Mouse (Mus musculus): ENCODE data around the gene Gm21981. TPM values are rescaled to one million over a fixed set of nuclear protein-coding genes. Genes with fewer than 3 reads are reported as not detected.

Gene Gm21981
- total and polyA plus RNA-seq, 3 experiments = 0.71 to 0.81 TPM; not detected in 1

GRCm38 (mm10) chr17:47708972-47709371 lies 14.7 kb upstream of the Gm21981 start:
- DNase-seq (ENCODE audit: low read depth, low spot score) = no peak
- no peaks in the 10 kb centered on the region for H3K79me2 ChIP-seq (ENCODE audit: control insufficient read depth, insufficient read depth, low read length, poor library complexity)
- no peak overlapping the region for H3K27ac ChIP-seq (ENCODE audit: control insufficient read depth, low read depth, low read length)
- H3K4me1 ChIP-seq (ENCODE audit: control insufficient read depth in 1 of 2, insufficient read depth in 2 of 2, low read length in 2 of 2) = peaks cover 0 to 7% of the 10 kb centered on the region in 2 experiments; a peak in 3 of 4 replicates
- H3K4me3 ChIP-seq (ENCODE audit: control insufficient read depth in 1 of 2, insufficient read depth in 1 of 2, low read depth in 2 of 2, low read length in 2 of 2) = no peak overlapping the region
- peaks cover 0 to 5% of the 10 kb centered on the region in 2 experiments; a peak in 2 of 4 replicates for H3K36me3 ChIP-seq (ENCODE audit: control insufficient read depth in 1 of 2, insufficient read depth in 2 of 2, low read length in 2 of 2)
- no peak overlapping the region for H3K9ac ChIP-seq (ENCODE audit: control insufficient read depth, low read depth, low read length, poor library complexity, severe bottlenecking)
- no peaks in the 10 kb centered on the region for H3K9me3 ChIP-seq (replicated peaks; ENCODE audit: insufficient read depth, low read length)
- TF ChIP-seq ZKSCAN1 (IDR thresholded peaks at IDR 0.05; ENCODE audit: low read depth, low read length) (no peak), E2F4 (IDR thresholded peaks at IDR 0.05; ENCODE audit: borderline replicate concordance, low read depth, low read length) (no peak), CTCF (IDR thresholded peaks at IDR 0.05 in 2 of 3, conservative IDR thresholded peaks at IDR 0.05 in 1 of 3; ENCODE audit: control insufficient read depth in 1 of 3, insufficient read depth in 1 of 3, low read depth in 2 of 3, low read length in 3 of 3, poor library complexity in 1 of 3, severe bottlenecking in 1 of 3) (no peak), MAX (IDR thresholded peaks at IDR 0.05; ENCODE audit: low read length) (no peak), POLR2AphosphoS5 (IDR thresholded peaks at IDR 0.05; ENCODE audit: borderline replicate concordance, low read depth, low read length) (no peak)
- H3K27me3 ChIP-seq (ENCODE audit: control insufficient read depth in 1 of 2, insufficient read depth in 2 of 2, low read length in 2 of 2) = no peaks in the 10 kb centered on the region

DNA sequence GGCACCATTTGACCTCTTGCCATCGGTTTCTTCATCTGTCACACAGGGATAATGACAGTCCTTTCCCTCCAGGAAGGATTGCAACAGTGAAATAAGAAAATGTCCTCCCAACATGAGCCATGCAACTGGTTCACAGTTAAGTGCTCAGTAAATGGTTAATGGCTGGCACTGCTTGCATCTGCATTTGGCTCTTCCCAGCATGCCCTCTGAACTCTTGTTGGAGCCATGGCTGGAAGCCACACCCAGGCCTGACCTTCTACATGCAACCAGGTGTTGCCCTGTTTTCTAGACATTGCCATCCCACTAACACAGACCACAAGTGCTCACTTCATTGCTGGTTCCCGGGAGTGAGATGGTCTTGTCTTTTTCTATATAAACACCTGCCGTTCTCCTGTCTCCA lies 13.7 kb upstream of the Gm21981 start:
- Histone ChIP-seq H3K9me3 (replicated peaks; ENCODE audit: insufficient read depth, low read length) (no peaks in the 10 kb centered on the region), H3K27me3 (ENCODE audit: control insufficient read depth in 1 of 2, insufficient read depth in 2 of 2, low read length in 2 of 2) (no peaks in the 10 kb centered on the region), H3K4me3 (ENCODE audit: control insufficient read depth in 1 of 2, insufficient read depth in 1 of 2, low read depth in 2 of 2, low read length in 2 of 2) (no peak overlapping the region), H3K79me2 (ENCODE audit: control insufficient read depth, insufficient read depth, low read length, poor library complexity) (no peaks in the 10 kb centered on the region), H3K9ac (ENCODE audit: control insufficient read depth, low read depth, low read length, poor library complexity, severe bottlenecking) (no peak overlapping the region), H3K36me3 (ENCODE audit: control insufficient read depth in 1 of 2, insufficient read depth in 2 of 2, low read length in 2 of 2) (peaks cover 0 to 5% of the 10 kb centered on the region in 2 experiments; a peak in 2 of 4 replicates), H3K4me1 (ENCODE audit: control insufficient read depth in 1 of 2, insufficient read depth in 2 of 2, low read length in 2 of 2) (peaks cover 0 to 7% of the 10 kb centered on the region in 2 experiments; a peak in 3 of 4 replicates), H3K27ac (ENCODE audit: control insufficient read depth, low read depth, low read length) (no peak overlapping the region)
- TF ChIP-seq ZMIZ1 (IDR thresholded peaks at IDR 0.05; ENCODE audit: low read depth, low read length) = no peak
- TF ChIP-seq SIN3A (IDR thresholded peaks at IDR 0.05; ENCODE audit: low read length) = no peak
- no peak for TF ChIP-seq JUND (IDR thresholded peaks at IDR 0.05; ENCODE audit: low read depth, low read length)
- no peak for TF ChIP-seq KAT2A (conservative IDR thresholded peaks at IDR 0.05; ENCODE audit: low read depth, low read length)
- TF ChIP-seq USF1 (IDR thresholded peaks at IDR 0.05; ENCODE audit: low read depth, low read length) = no peak
- TF ChIP-seq ELF1 (IDR thresholded peaks at IDR 0.05; ENCODE audit: low read depth, low read length) = no peak
- TF ChIP-seq ZC3H11A (IDR thresholded peaks at IDR 0.05; ENCODE audit: low read depth, low read length) = no peak
- TF ChIP-seq ZKSCAN1 (IDR thresholded peaks at IDR 0.05; ENCODE audit: low read depth, low read length) = no peak
- TF ChIP-seq GABPA (IDR thresholded peaks at IDR 0.05; ENCODE audit: low read depth, low read length) = no peak
- TF ChIP-seq POLR2AphosphoS5 (IDR thresholded peaks at IDR 0.05; ENCODE audit: borderline replicate concordance, low read depth, low read length) = no peak
- no peak for TF ChIP-seq ETS1 (IDR thresholded peaks at IDR 0.05; ENCODE audit: low read depth, low read length)
- no peak for TF ChIP-seq ZNF384 (IDR thresholded peaks at IDR 0.05; ENCODE audit: low read depth, low read length)
- no peak for TF ChIP-seq BHLHE40 (IDR thresholded peaks at IDR 0.05; ENCODE audit: borderline replicate concordance, low read depth, low read length)
- no peak for DNase-seq (ENCODE audit: low read depth, low spot score)
